Mouse (Mus musculus) ES-E14 (cell line): ENCODE measurements around the gene Arxes2. TPM values are rescaled to one million over a fixed set of nuclear protein-coding genes. Genes with fewer than 3 reads are reported as not detected.
"Not testable (repeated sequence)": the region's sequence is repeated elsewhere in the genome, so short reads cannot be mapped to it uniquely, and the experiment has no call there.

ENCODE experiments used
- DNase-seq: peaks from one replicate; pipeline ENCODE4 v3.0.0-alpha.2; 2013; ENCODE audit warnings: low read depth, low spot score
- H3K27ac ChIP-seq: 2 replicates; pipeline ENCODE4 v1.5.1; 2012; ENCODE audit warnings: low read depth, mild to moderate bottlenecking, low read length, moderate library complexity, mixed read lengths; ENCODE audit not compliant: poor library complexity, insufficient read depth, severe bottlenecking
- H3K36me3 ChIP-seq: 2 replicates; pipeline ENCODE4 v1.6.1; 2012; ENCODE audit warnings: mild to moderate bottlenecking, low read length, moderate library complexity, mixed read lengths; ENCODE audit not compliant: control insufficient read depth, poor library complexity, insufficient read depth, severe bottlenecking
- H3K4me1 ChIP-seq, 2 experiments: fragments of 150-350 bp in 1 of 2; sonication (generic) in 1 of 2; 2 replicates each; pipeline ENCODE4 v1.6.1; 2012; ENCODE audit warnings: low read length in 2 of 2, mild to moderate bottlenecking in 1 of 2, mixed read lengths in 1 of 2; ENCODE audit not compliant: control insufficient read depth in 2 of 2, insufficient read depth in 2 of 2, poor library complexity in 1 of 2
- H3K4me3 ChIP-seq, 2 experiments: fragments of 150-350 bp in 1 of 2; sonication (generic) in 1 of 2; 2 replicates each; pipeline ENCODE4 v1.5.1; 2012; ENCODE audit warnings: low read length in 2 of 2, low read depth in 1 of 2, mild to moderate bottlenecking in 1 of 2, mixed read lengths in 1 of 2; ENCODE audit not compliant: insufficient read depth in 1 of 2, poor library complexity in 1 of 2, severe bottlenecking in 1 of 2
- H3K9ac ChIP-seq: 2 replicates; pipeline ENCODE4 v1.6.1; 2012; ENCODE audit warnings: low read depth, mild to moderate bottlenecking, low read length, mixed read lengths; ENCODE audit not compliant: poor library complexity, insufficient read depth, severe bottlenecking
- H3K9me3 ChIP-seq: fragments of 150-350 bp; sonication (generic); 2 replicates; pipeline ENCODE4 v1.6.1; 2012; ENCODE audit warnings: low read depth, mild to moderate bottlenecking, low read length; ENCODE audit not compliant: control insufficient read depth, insufficient read depth
- CHD2 ChIP-seq: IDR thresholded peaks from 2 replicates; pipeline ENCODE4 v1.6.1; 2014; ENCODE audit warnings: mild to moderate bottlenecking, low read depth, low read length, inconsistent platforms
- HCFC1 ChIP-seq: IDR thresholded peaks from 2 replicates; pipeline ENCODE4 v1.6.1; 2012; ENCODE audit warnings: low read length, inconsistent platforms, borderline replicate concordance; ENCODE audit not compliant: insufficient read depth
- MAFK ChIP-seq: IDR thresholded peaks from 2 replicates; pipeline ENCODE4 v1.6.1; 2014; ENCODE audit warnings: mild to moderate bottlenecking, low read depth, low read length, inconsistent platforms; ENCODE audit not compliant: insufficient read depth
- ZC3H11A ChIP-seq: IDR thresholded peaks from 2 replicates; pipeline ENCODE4 v1.6.1; 2012; ENCODE audit warnings: low read depth, mild to moderate bottlenecking, inconsistent platforms, low read length, borderline replicate concordance
- ZNF384 ChIP-seq: IDR thresholded peaks from 2 replicates; pipeline ENCODE4 v1.6.1; 2012; ENCODE audit warnings: low read depth, low read length, inconsistent platforms
- in situ Hi-C, 2 experiments: fragments of 600-800 bp; cut with MboI; formaldehyde crosslinking; loops; one replicate each; pipeline ENCODE4 v1.15.1; 2025; ENCODE audit warnings: low sequenced_read_pairs in 2 of 2, inconsistent platforms in 1 of 2; ENCODE audit not compliant: unreplicated experiment in 2 of 2
- total RNA-seq: library from RNA; depleted of rRNA; stranded (reverse); fragments of 300-350 nt; gene quantifications from 2 replicates; pipeline ENCODE4 v1.2.3, GENCODE M21; 2012

Gene Arxes2
- total RNA-seq, 1 experiment: 54.2 TPM

- no peak overlapping the region for H3K27ac ChIP-seq
- in situ Hi-C loops: no loop called here
- H3K9ac ChIP-seq: no peak overlapping the region
- H3K36me3 ChIP-seq: no peaks in the 10 kb centered on the region
- no peaks in the 10 kb centered on the region for H3K9me3 ChIP-seq
- peaks cover 0 to 2% of the 10 kb centered on the region in 2 experiments; a peak in 1 of 4 replicates for H3K4me1 ChIP-seq
- no peak for DNase-seq
- H3K4me3 ChIP-seq: no peak overlapping the region
- TF ChIP-seq MAFK (no peak), ZNF384 (no peak), HCFC1 (no peak), ZC3H11A (no peak), CHD2 (no peak)
Observed at GRCm38 (mm10) chrX:135986267-135986666, 7.4 kb upstream of the Arxes2 start.

DNA sequence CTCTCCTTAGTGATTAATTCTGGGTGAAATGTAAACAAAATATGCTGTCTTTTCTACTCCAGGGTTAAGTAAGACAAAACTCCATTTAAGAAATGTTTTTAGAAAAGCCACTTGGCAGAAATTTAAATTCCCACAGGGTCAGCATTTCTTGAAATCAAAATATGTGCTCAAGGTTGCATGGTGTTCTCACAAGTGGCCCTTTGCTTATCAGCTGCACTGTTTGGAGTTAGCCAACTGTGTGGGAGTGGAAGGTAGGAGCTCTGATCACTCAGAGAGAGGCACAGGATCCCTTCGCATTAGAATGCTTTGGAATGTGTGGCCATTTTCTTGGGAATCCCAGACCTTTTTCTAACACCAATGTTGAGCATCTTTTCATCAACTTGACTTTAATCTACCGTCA is 3.0 kb upstream of the Arxes2 start:
- no peak for DNase-seq
- H3K9ac ChIP-seq: no peak overlapping the region

GRCm38 (mm10) chrX:135993192-135993594 is 431 bp upstream of the Arxes2 start:
- H3K4me3 ChIP-seq, H3K9ac ChIP-seq, H3K36me3 ChIP-seq, in situ Hi-C loops, H3K27ac ChIP-seq, H3K9me3 ChIP-seq, H3K4me1 ChIP-seq, DNase-seq: not testable (repeated sequence)

More for the DNA sequence above, 3.0 kb upstream of the Arxes2 start:
- Histone ChIP-seq H3K27ac (no peak overlapping the region), H3K4me3 (no peak overlapping the region), H3K4me1 (peaks cover 2% of the 10 kb centered on the region in 2 experiments; a peak in 2 of 4 replicates), H3K9me3 (no peaks in the 10 kb centered on the region), H3K36me3 (no peaks in the 10 kb centered on the region)
- in situ Hi-C loops: no loop called here
- no peak for TF ChIP-seq MAFK
- TF ChIP-seq ZC3H11A: no peak
- TF ChIP-seq CHD2: no peak
- no peak for TF ChIP-seq ZNF384
- TF ChIP-seq HCFC1: no peak

GRCm38 (mm10) chrX:136007199-136007843 is 13.7 kb downstream of the Arxes2 start:
- H3K4me1 ChIP-seq: peaks cover 0 to 2% of the 10 kb centered on the region in 2 experiments; a peak in 1 of 4 replicates
- no peak overlapping the region for H3K4me3 ChIP-seq
- TF ChIP-seq CHD2: no peak
- TF ChIP-seq ZC3H11A: no peak
- no peak for TF ChIP-seq HCFC1
- no peak for TF ChIP-seq ZNF384
- no peak for TF ChIP-seq MAFK
- in situ Hi-C loops: no loop called here
- H3K27ac ChIP-seq: no peak overlapping the region
- no peak overlapping the region for H3K9ac ChIP-seq
- no peaks in the 10 kb centered on the region for H3K9me3 ChIP-seq
- no peak for DNase-seq
- H3K36me3 ChIP-seq: no peaks in the 10 kb centered on the region

- H3K4me1 ChIP-seq: no peaks in the 10 kb centered on the region
- H3K4me3 ChIP-seq: no peak overlapping the region
- no peak overlapping the region for H3K27ac ChIP-seq
- TF ChIP-seq ZNF384 (no peak), CHD2 (no peak), HCFC1 (no peak), ZC3H11A (no peak), MAFK (no peak)
- no peak overlapping the region for H3K9ac ChIP-seq
- in situ Hi-C loops: no loop called here
- H3K9me3 ChIP-seq: no peaks in the 10 kb centered on the region
- H3K36me3 ChIP-seq: no peaks in the 10 kb centered on the region
- DNase-seq: no peak
Observed at GRCm38 (mm10) chrX:136014392-136014791, 20.8 kb downstream of the Arxes2 start.
